Mouse (Mus musculus): ENCODE measurements around the gene Olfr1448. TPM values are rescaled to one million over a fixed set of nuclear protein-coding genes. Genes with fewer than 3 reads are reported as not detected.

Gene Olfr1448
- total and polyA plus RNA-seq, 3 experiments = not detected

DNA sequence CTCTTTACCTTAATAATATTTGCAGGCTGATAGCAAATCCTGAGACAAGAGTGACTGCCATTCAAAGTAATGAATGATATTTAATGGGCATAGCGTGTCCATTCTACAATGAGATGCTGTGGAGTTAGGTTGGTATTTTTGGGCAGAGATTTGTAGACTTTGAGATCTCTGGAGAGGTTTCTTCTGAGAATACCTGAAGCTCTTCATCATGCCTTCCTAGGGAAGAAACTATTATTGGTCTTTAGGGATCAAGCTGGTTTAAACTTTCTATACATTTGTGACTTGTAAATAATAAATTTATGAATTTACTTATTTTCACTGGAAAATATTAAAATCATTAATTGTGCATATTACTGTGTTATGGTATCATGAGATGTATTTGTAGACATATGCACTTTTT, 30.8 kb downstream of the Olfr1448 start, which contains the start of gene Olfr1446:
Gene Olfr1446 (minus strand): TSS at position 101 of the 400 bp plus-strand sequence.
- Histone ChIP-seq H3K36me3 (ENCODE audit: control insufficient read depth in 1 of 2, insufficient read depth in 2 of 2, low read length in 2 of 2) (no peaks in the 10 kb centered on the region), H3K79me2 (ENCODE audit: control insufficient read depth, insufficient read depth, low read length, poor library complexity) (no peaks in the 10 kb centered on the region), H3K4me1 (ENCODE audit: control insufficient read depth in 1 of 2, insufficient read depth in 2 of 2, low read length in 2 of 2) (no peaks in the 10 kb centered on the region), H3K9ac (ENCODE audit: control insufficient read depth, low read depth, low read length, poor library complexity, severe bottlenecking) (no peak within 1 kb of the TSS), H3K4me3 (ENCODE audit: control insufficient read depth in 1 of 2, insufficient read depth in 1 of 2, low read depth in 2 of 2, low read length in 2 of 2) (no peak within 1 kb of the TSS), H3K27ac (ENCODE audit: control insufficient read depth, low read depth, low read length) (no peak within 1 kb of the TSS), H3K27me3 (ENCODE audit: control insufficient read depth in 1 of 2, insufficient read depth in 2 of 2, low read length in 2 of 2) (no peaks in the 10 kb centered on the region), H3K9me3 (replicated peaks; ENCODE audit: insufficient read depth, low read length) (no peaks in the 10 kb centered on the region)
- DNase-seq (ENCODE audit: low read depth, low spot score) = no peak
- TF ChIP-seq USF1 (IDR thresholded peaks at IDR 0.05; ENCODE audit: low read depth, low read length) (no peak), POLR2AphosphoS2 (IDR thresholded peaks at IDR 0.05; ENCODE audit: low read length) (no peak), HCFC1 (IDR thresholded peaks at IDR 0.05; ENCODE audit: low read depth, low read length) (no peak), ZC3H11A (IDR thresholded peaks at IDR 0.05; ENCODE audit: low read depth, low read length) (no peak), TAL1 (IDR thresholded peaks at IDR 0.05; ENCODE audit: low read length) (no peak), MAFK (IDR thresholded peaks at IDR 0.05; ENCODE audit: borderline replicate concordance, low read depth, low read length) (no peak), ZKSCAN1 (IDR thresholded peaks at IDR 0.05; ENCODE audit: low read depth, low read length) (no peak), CTCF (IDR thresholded peaks at IDR 0.05 in 2 of 3, conservative IDR thresholded peaks at IDR 0.05 in 1 of 3; ENCODE audit: control insufficient read depth in 1 of 3, insufficient read depth in 1 of 3, low read depth in 2 of 3, low read length in 3 of 3, poor library complexity in 1 of 3, severe bottlenecking in 1 of 3) (no peak), TBP (IDR thresholded peaks at IDR 0.05; ENCODE audit: low read depth, low read length) (no peak), MAX (IDR thresholded peaks at IDR 0.05; ENCODE audit: low read length) (no peak), ETS1 (IDR thresholded peaks at IDR 0.05; ENCODE audit: low read depth, low read length) (no peak), SMC3 (IDR thresholded peaks at IDR 0.05; ENCODE audit: low read depth, low read length) (no peak), RCOR1 (IDR thresholded peaks at IDR 0.05; ENCODE audit: low read depth, low read length) (no peak), MYB (IDR thresholded peaks at IDR 0.05; ENCODE audit: low read depth, low read length) (no peak)

DNA sequence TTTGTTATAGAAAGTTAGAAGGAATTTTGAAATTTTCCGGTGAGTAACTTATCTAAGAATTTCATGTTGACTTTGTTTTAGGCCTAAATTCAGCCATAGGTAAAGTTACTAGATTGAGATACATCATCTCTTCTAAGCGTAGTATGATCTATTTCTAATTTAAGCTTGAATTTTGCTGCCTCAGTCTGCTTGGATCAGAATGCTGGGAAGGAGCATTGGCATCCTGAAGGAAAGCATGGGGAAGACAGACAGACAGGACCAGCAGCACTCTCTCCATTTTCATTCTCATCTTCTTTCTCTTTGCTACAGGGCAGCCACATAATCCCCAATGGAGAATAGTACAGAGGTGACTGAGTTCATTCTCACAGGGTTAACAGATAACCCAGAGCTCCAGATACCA, 40.7 kb downstream of the Olfr1448 start, which contains the start of gene Olfr1445:
Gene Olfr1445 (plus strand): TSS at position 301 of the 400 bp plus-strand sequence.
- H3K79me2 ChIP-seq (ENCODE audit: control insufficient read depth, insufficient read depth, low read length, poor library complexity) = no peaks in the 10 kb centered on the region
- H3K36me3 ChIP-seq (ENCODE audit: control insufficient read depth in 1 of 2, insufficient read depth in 2 of 2, low read length in 2 of 2) = no peaks in the 10 kb centered on the region
- H3K9ac ChIP-seq (ENCODE audit: control insufficient read depth, low read depth, low read length, poor library complexity, severe bottlenecking) = no peak within 1 kb of the TSS
- H3K9me3 ChIP-seq (replicated peaks; ENCODE audit: insufficient read depth, low read length) = no peaks in the 10 kb centered on the region
- no peaks in the 10 kb centered on the region for H3K27me3 ChIP-seq (ENCODE audit: control insufficient read depth in 1 of 2, insufficient read depth in 2 of 2, low read length in 2 of 2)
- no peak within 1 kb of the TSS for H3K27ac ChIP-seq (ENCODE audit: control insufficient read depth, low read depth, low read length)
- no peak for TF ChIP-seq MYB (IDR thresholded peaks at IDR 0.05; ENCODE audit: low read depth, low read length)
- TF ChIP-seq RAD21 (IDR thresholded peaks at IDR 0.05; ENCODE audit: low read depth, low read length) = no peak
- no peak for TF ChIP-seq E2F4 (IDR thresholded peaks at IDR 0.05; ENCODE audit: borderline replicate concordance, low read depth, low read length)
- TF ChIP-seq ETS1 (IDR thresholded peaks at IDR 0.05; ENCODE audit: low read depth, low read length) = no peak
- no peak for TF ChIP-seq TBP (IDR thresholded peaks at IDR 0.05; ENCODE audit: low read depth, low read length)
- no peak for TF ChIP-seq POLR2AphosphoS2 (IDR thresholded peaks at IDR 0.05; ENCODE audit: low read length)
- no peak for TF ChIP-seq CTCF (IDR thresholded peaks at IDR 0.05 in 2 of 3, conservative IDR thresholded peaks at IDR 0.05 in 1 of 3; ENCODE audit: control insufficient read depth in 1 of 3, insufficient read depth in 1 of 3, low read depth in 2 of 3, low read length in 3 of 3, poor library complexity in 1 of 3, severe bottlenecking in 1 of 3)
- TF ChIP-seq ZNF384 (IDR thresholded peaks at IDR 0.05; ENCODE audit: low read depth, low read length) = no peak
- TF ChIP-seq POLR2AphosphoS5 (IDR thresholded peaks at IDR 0.05; ENCODE audit: borderline replicate concordance, low read depth, low read length) = no peak
- no peak for TF ChIP-seq MAZ (IDR thresholded peaks at IDR 0.05; ENCODE audit: low read depth, low read length)
- no peak for TF ChIP-seq MEF2A (IDR thresholded peaks at IDR 0.05; ENCODE audit: extremely low read depth, insufficient replicate concordance, low read depth, low read length, poor library complexity, severe bottlenecking)
- TF ChIP-seq SMC3 (IDR thresholded peaks at IDR 0.05; ENCODE audit: low read depth, low read length) = no peak
- TF ChIP-seq MAX (IDR thresholded peaks at IDR 0.05; ENCODE audit: low read length) = no peak
- no peak for TF ChIP-seq ZMIZ1 (IDR thresholded peaks at IDR 0.05; ENCODE audit: low read depth, low read length)
- no peak for TF ChIP-seq POLR2A (IDR thresholded peaks at IDR 0.05; ENCODE audit: control insufficient read depth in 1 of 2, insufficient read depth in 1 of 2, low read depth in 1 of 2, low read length in 2 of 2, poor library complexity in 1 of 2)
- TF ChIP-seq USF1 (IDR thresholded peaks at IDR 0.05; ENCODE audit: low read depth, low read length) = no peak
- TF ChIP-seq HCFC1 (IDR thresholded peaks at IDR 0.05; ENCODE audit: low read depth, low read length) = no peak
- no peak for TF ChIP-seq TAL1 (IDR thresholded peaks at IDR 0.05; ENCODE audit: low read length)
- no peak for TF ChIP-seq ZC3H11A (IDR thresholded peaks at IDR 0.05; ENCODE audit: low read depth, low read length)
- no peak for TF ChIP-seq ELF1 (IDR thresholded peaks at IDR 0.05; ENCODE audit: low read depth, low read length)
- DNase-seq (ENCODE audit: low read depth, low spot score) = no peak
- H3K4me3 ChIP-seq (ENCODE audit: control insufficient read depth in 1 of 2, insufficient read depth in 1 of 2, low read depth in 2 of 2, low read length in 2 of 2) = no peak within 1 kb of the TSS
- H3K4me1 ChIP-seq (ENCODE audit: control insufficient read depth in 1 of 2, insufficient read depth in 2 of 2, low read length in 2 of 2) = no peaks in the 10 kb centered on the region
